Mouse (Mus musculus) cortical plate, adult 2 months (tissue): ENCODE results near the gene Vmo1.

Experiments used
- CTCF ChIP-seq: fragments of 200-500 bp; IDR thresholded peaks from 2 replicates; pipeline ENCODE4 v1.5.1; 2011; ENCODE audit warnings: mild to moderate bottlenecking, control low read depth, low read length; ENCODE audit not compliant: insufficient read depth; ENCODE audit errors: extremely low read depth
- POLR2A ChIP-seq: fragments of 200-500 bp; IDR thresholded peaks from 2 replicates; pipeline ENCODE4 v1.6.1; 2011; ENCODE audit warnings: mild to moderate bottlenecking, low read length, control low read depth; ENCODE audit not compliant: insufficient read depth; ENCODE audit errors: extremely low read depth

DNA sequence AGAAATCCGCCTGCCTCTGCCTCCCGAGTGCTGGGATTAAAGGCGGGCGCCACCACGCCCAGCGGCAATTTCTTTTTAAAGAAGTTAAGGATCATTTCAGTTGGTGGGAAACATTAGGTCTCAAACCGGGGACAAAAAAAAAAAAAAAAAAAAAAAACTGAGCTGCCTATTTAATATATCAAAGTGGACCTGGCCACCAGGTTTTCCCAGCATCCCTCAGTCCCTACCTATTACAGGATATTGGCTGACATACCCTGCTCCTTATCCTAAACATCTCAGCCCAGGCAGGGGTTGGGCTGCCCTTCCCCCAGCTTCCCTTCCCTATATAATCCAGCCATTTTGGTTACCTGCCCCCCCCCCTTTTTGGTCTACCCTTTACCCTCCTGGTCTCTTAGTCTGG is 2.6 kb downstream of the Vmo1 start:
- TF ChIP-seq CTCF: no peak
- no peak for TF ChIP-seq POLR2A
